ENCODE assay signal across 8 mouse cellular contexts in genomic region chr7:80860227-80860626, GRCm38 (mm10). TPM values are rescaled to one million over a fixed set of nuclear protein-coding genes. Genes with fewer than 3 reads are reported as not detected.
DNase-seq lines count a peak whose midpoint lies in the region; ATAC-seq and TF ChIP-seq lines count a peak whose summit lies in the region.

No protein-coding gene starts in this region.

- intact Hi-C loops in left cerebral cortex, postnatal 36 days (cut with DNase I): no loop called here

- H3K4me2 ChIP-seq in heart, embryonic 14.5 days (ENCODE audit: low read length): peak overlapping the region; percentile 77
- H3K4me2 ChIP-seq in kidney, embryonic 16.5 days (replicated peaks; ENCODE audit: low read depth, low read length): peak overlapping the region; percentile 74

- H3K9ac ChIP-seq in heart, embryonic 14.5 days (ENCODE audit: low read length): peak overlapping the region; percentile 63
- H3K9ac ChIP-seq in kidney, embryonic 16.5 days (replicated peaks; ENCODE audit: low read length): peak overlapping the region; percentile 66

- DNase-seq in adrenal gland, adult (ENCODE audit: inconsistent age in 2 of 2, low spot score in 1 of 2): peak; percentile 73 to 89
- peak; percentile 61 for DNase-seq in embryo, embryonic 11.5 days (ENCODE audit: low read depth, low spot score)
- DNase-seq in lung, postnatal 25 days (ENCODE audit: low spot score): peak; percentile 78
- peak; percentile 75 for DNase-seq in retina, postnatal 1 day
- no peak for DNase-seq in left cerebral cortex, postnatal 36 days (ENCODE audit: low spot score in 2 of 2)

- no peaks in the 10 kb centered on the region for H3K27me3 ChIP-seq in E14TG2a.4 (ENCODE audit: insufficient read depth, low read length)
- H3K27me3 ChIP-seq in heart, embryonic 14.5 days (ENCODE audit: control insufficient read depth, insufficient read depth, low read length): no peaks in the 10 kb centered on the region
- H3K27me3 ChIP-seq in kidney, embryonic 16.5 days (ENCODE audit: insufficient read depth, low read length): no peaks in the 10 kb centered on the region

- H3K9me3 ChIP-seq in E14TG2a.4 (ENCODE audit: low read length): no peaks in the 10 kb centered on the region
- no peaks in the 10 kb centered on the region for H3K9me3 ChIP-seq in heart, embryonic 14.5 days (ENCODE audit: control insufficient read depth, low read length)
- no peaks in the 10 kb centered on the region for H3K9me3 ChIP-seq in kidney, embryonic 16.5 days (ENCODE audit: low read length)

- no peak for TF ChIP-seq CTCF in E14TG2a.4 (conservative IDR thresholded peaks at IDR 0.05; ENCODE audit: low read length)

- peak overlapping the region; percentile 94 for H3K4me3 ChIP-seq in E14TG2a.4 (replicated peaks; ENCODE audit: low read length)
- H3K4me3 ChIP-seq in heart, embryonic 14.5 days (ENCODE audit: control insufficient read depth in 1 of 2, insufficient read depth in 1 of 2, low read depth in 1 of 2, low read length in 2 of 2): peak overlapping the region; percentile 64 to 70
- H3K4me3 ChIP-seq in kidney, embryonic 16.5 days (ENCODE audit: low read length): peak overlapping the region; percentile 88

- H3K27ac ChIP-seq in heart, embryonic 14.5 days (replicated peaks in 1 of 2; ENCODE audit: control insufficient read depth in 1 of 2, insufficient read depth in 1 of 2, low read depth in 2 of 2, low read length in 2 of 2): no peak overlapping the region
- H3K27ac ChIP-seq in kidney, embryonic 16.5 days (ENCODE audit: low read length): no peak overlapping the region

- under 1% methylated on average over 13 of the region's 13 CpGs for WGBS in heart, embryonic 14.5 days
- WGBS in kidney, embryonic 16.5 days: under 1% methylated on average over 13 of the region's 13 CpGs

- no peak for ATAC-seq in heart, embryonic 14.5 days (ENCODE audit: insufficient number of reproducible peaks, insufficient read depth, low FRiP score, low read depth)
- peak; percentile 63 for ATAC-seq in kidney, embryonic 16.5 days (ENCODE audit: low FRiP score, low TSS enrichment)

- peaks cover 37% of the 10 kb centered on the region for H3K4me1 ChIP-seq in E14TG2a.4 (replicated peaks; ENCODE audit: low read depth, low read length)
- H3K4me1 ChIP-seq in heart, embryonic 14.5 days (ENCODE audit: control insufficient read depth in 2 of 2, insufficient read depth in 2 of 2, low read length in 2 of 2): peaks cover 7 to 29% of the 10 kb centered on the region in 2 experiments
- H3K4me1 ChIP-seq in kidney, embryonic 16.5 days (ENCODE audit: insufficient read depth, low read length): peaks cover 33% of the 10 kb centered on the region

- H3K36me3 ChIP-seq in E14TG2a.4 (ENCODE audit: insufficient read depth, low read length): no peaks in the 10 kb centered on the region; the same call in 1 of the 2 replicates
- peaks cover 20% of the 10 kb centered on the region for H3K36me3 ChIP-seq in heart, embryonic 14.5 days (ENCODE audit: control insufficient read depth, insufficient read depth, low read length)
- H3K36me3 ChIP-seq in kidney, embryonic 16.5 days (ENCODE audit: insufficient read depth, low read length): peaks cover 8% of the 10 kb centered on the region; the same call in 1 of the 2 replicates

RNA-seq across cellular contexts. Expression of gene Zscan2, which starts 0.5 kb away (rescaled TPM):
- polyA plus RNA-seq in heart, embryonic 14.5 days (2014; fragmentation: Nextera tagmentation; extraction: Ambion mirVana): 1.6 and 1.8 TPM in 2 replicates
- 3.0 and 3.2 TPM in 2 replicates for polyA plus RNA-seq in kidney, embryonic 16.5 days (2015; fragmentation: Nextera tagmentation; extraction: Ambion mirVana)
- total RNA-seq in left cerebral cortex, postnatal 36 days (2021): 10 to 100 TPM; 13.4 to 15.2 TPM

RNA-seq across cellular contexts. Expression of gene Iqgap1, which starts 34.5 kb away (rescaled TPM):
- 39.4 and 40.0 TPM in 2 replicates for polyA plus RNA-seq in heart, embryonic 14.5 days (2014; fragmentation: Nextera tagmentation; extraction: Ambion mirVana)
- polyA plus RNA-seq in kidney, embryonic 16.5 days (2015; fragmentation: Nextera tagmentation; extraction: Ambion mirVana): 97.7 and 101 TPM in 2 replicates
- total RNA-seq in left cerebral cortex, postnatal 36 days (2021): 10 to 100 TPM; 18.5 to 26.9 TPM

RNA-seq across cellular contexts. Expression of gene Wdr73, which starts 40.8 kb away (rescaled TPM):
- 16.0 and 16.1 TPM in 2 replicates for polyA plus RNA-seq in heart, embryonic 14.5 days (2014; fragmentation: Nextera tagmentation; extraction: Ambion mirVana)
- polyA plus RNA-seq in kidney, embryonic 16.5 days (2015; fragmentation: Nextera tagmentation; extraction: Ambion mirVana): 43.6 and 44.8 TPM in 2 replicates
- 10 to 100 TPM; 22.9 to 25.8 TPM for total RNA-seq in left cerebral cortex, postnatal 36 days (2021)

RNA-seq across cellular contexts. Expression of gene Nmb, which starts 44.6 kb away (rescaled TPM):
- polyA plus RNA-seq in heart, embryonic 14.5 days (2014; fragmentation: Nextera tagmentation; extraction: Ambion mirVana): 4.6 and 5.3 TPM in 2 replicates
- 9.0 TPM in 2 replicates for polyA plus RNA-seq in kidney, embryonic 16.5 days (2015; fragmentation: Nextera tagmentation; extraction: Ambion mirVana)
- total RNA-seq in left cerebral cortex, postnatal 36 days (2021): 1 to 10 TPM; 3.3 to 7.1 TPM

Comparison
In these comparisons a context has a peak if more than half of its experiments do, and no peak if none do; other contexts are left out.
1. DNase-seq: peak in adrenal gland, adult (2 of 2), embryo, embryonic 11.5 days (single experiment), lung, postnatal 25 days (single experiment) and retina, postnatal 1 day (single experiment); none in left cerebral cortex, postnatal 36 days (0 of 2).
2. Peak in every context shown above with its lines, with median percentiles within 50 percentile points of each other: H3K4me3 ChIP-seq.